Mouse (Mus musculus) midbrain, embryonic 12.5 days (tissue): ENCODE results near the gene Wnt3. TPM values are rescaled to one million over a fixed set of nuclear protein-coding genes. Genes with fewer than 3 reads are reported as not detected.
"Not testable (repeated sequence)": the region's sequence is repeated elsewhere in the genome, so short reads cannot be mapped to it uniquely, and the experiment has no call there.

ENCODE experiments used
- ATAC-seq: fragments of 200-750 bp; cut with Nextera tagmentation; 2 replicates; pipeline ENCODE4 v1.8.0; 2017; ENCODE audit warnings: low read depth, moderate TSS enrichment, moderate library complexity; ENCODE audit not compliant: low FRiP score
- H3K27ac ChIP-seq: fragments of 300-500 bp; sonication (generic); replicated peaks from 2 replicates; pipeline ENCODE4 v1.5.1; 2016; ENCODE audit warnings: mild to moderate bottlenecking
- H3K27me3 ChIP-seq: fragments of 300-500 bp; sonication (generic); 2 replicates; pipeline ENCODE4 v1.6.1; 2016; ENCODE audit warnings: mild to moderate bottlenecking
- H3K36me3 ChIP-seq: fragments of 300-500 bp; sonication (generic); 2 replicates; pipeline ENCODE4 v1.6.1; 2016
- H3K4me1 ChIP-seq: fragments of 300-500 bp; sonication (generic); 2 replicates; pipeline ENCODE4 v1.6.1; 2016
- H3K4me2 ChIP-seq: fragments of 300-500 bp; sonication (generic); replicated peaks from 2 replicates; pipeline ENCODE4 v1.6.1; 2016; ENCODE audit warnings: mild to moderate bottlenecking, moderate library complexity
- H3K4me3 ChIP-seq: fragments of 300-500 bp; sonication (generic); 2 replicates; pipeline ENCODE4 v1.5.1; 2016; ENCODE audit warnings: mild to moderate bottlenecking
- H3K9ac ChIP-seq: fragments of 300-500 bp; sonication (generic); replicated peaks from 2 replicates; pipeline ENCODE4 v1.6.1; 2016; ENCODE audit warnings: mild to moderate bottlenecking, moderate library complexity
- H3K9me3 ChIP-seq: fragments of 300-500 bp; sonication (generic); 2 replicates; pipeline ENCODE4 v1.6.1; 2016; ENCODE audit warnings: mild to moderate bottlenecking
- WGBS: fragments of 180-500 bp; shearing (Covaris S2); methylation state at CpG from one replicate; pipeline ENCODE4 v1.1.7; 2016; 5-methylcytosine and 5-hydroxymethylcytosine counted together
- polyA plus RNA-seq: library from polyadenylated mRNA; unstranded; fragments of >200 nt; fragmentation: Nextera tagmentation; extraction: Ambion mirVana; gene quantifications from 2 replicates; pipeline ENCODE4 v1.2.1, GENCODE M21; 2016

Gene Wnt3
- polyA plus RNA-seq, 1 experiment from 2014 or later = 16.4 TPM

DNA sequence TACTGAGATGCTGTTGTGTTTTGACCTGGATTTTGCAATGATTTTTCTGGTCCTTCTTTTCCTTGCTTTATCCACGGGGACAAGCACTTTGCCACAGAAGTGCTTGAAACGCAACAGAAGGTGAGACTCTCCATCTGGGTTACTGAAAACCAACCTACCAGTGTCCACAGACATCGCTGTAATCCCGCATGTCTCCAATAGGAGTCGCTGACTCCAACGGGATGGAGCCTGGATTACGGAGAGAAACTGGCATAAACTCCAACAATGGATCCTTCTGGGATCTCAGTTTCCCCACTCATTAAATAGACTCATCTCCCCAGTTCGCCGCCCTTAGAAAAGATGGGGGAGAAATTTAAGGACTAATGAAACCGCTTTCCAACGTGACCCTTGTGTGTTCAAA, 15.9 kb upstream of the Wnt3 start:
- Histone ChIP-seq H3K4me2 (no peak overlapping the region), H3K4me3 (no peak overlapping the region), H3K36me3 (no peaks in the 10 kb centered on the region), H3K4me1 (no peaks in the 10 kb centered on the region), H3K27ac (no peak overlapping the region), H3K9ac (no peak overlapping the region), H3K27me3 (peaks cover 35% of the 10 kb centered on the region), H3K9me3 (no peaks in the 10 kb centered on the region)
- no peak for ATAC-seq
- 53% methylated on average over 11 of the region's 11 CpGs for WGBS

DNA sequence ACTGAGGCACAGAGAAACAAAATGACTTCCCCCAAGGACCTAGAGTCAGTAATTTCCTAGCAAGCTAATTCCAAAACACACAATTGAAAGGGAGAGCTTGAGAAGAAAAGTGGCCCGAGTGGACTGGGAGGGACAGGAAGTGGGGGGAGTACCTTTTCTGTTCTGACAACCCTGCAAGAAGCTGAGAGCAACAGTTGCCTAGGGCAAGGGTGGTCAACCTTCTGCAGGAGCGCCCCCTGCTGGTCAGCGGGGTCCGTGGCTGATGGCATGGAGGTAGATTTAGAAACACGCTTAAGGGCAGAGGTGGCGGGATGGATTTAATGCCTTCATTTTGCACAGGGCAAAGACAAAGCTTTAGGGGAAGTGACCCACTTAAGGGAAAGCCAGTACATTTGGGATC, 15.2 kb upstream of the Wnt3 start:
- H3K36me3 ChIP-seq = no peaks in the 10 kb centered on the region
- H3K4me1 ChIP-seq = no peaks in the 10 kb centered on the region
- no peak overlapping the region for H3K27ac ChIP-seq
- H3K4me3 ChIP-seq = no peak overlapping the region
- H3K9ac ChIP-seq = no peak overlapping the region
- no peak for ATAC-seq
- peaks cover 30% of the 10 kb centered on the region for H3K27me3 ChIP-seq
- 9% methylated on average over 6 of the region's 6 CpGs for WGBS
- no peak overlapping the region for H3K4me2 ChIP-seq
- H3K9me3 ChIP-seq = no peaks in the 10 kb centered on the region

DNA sequence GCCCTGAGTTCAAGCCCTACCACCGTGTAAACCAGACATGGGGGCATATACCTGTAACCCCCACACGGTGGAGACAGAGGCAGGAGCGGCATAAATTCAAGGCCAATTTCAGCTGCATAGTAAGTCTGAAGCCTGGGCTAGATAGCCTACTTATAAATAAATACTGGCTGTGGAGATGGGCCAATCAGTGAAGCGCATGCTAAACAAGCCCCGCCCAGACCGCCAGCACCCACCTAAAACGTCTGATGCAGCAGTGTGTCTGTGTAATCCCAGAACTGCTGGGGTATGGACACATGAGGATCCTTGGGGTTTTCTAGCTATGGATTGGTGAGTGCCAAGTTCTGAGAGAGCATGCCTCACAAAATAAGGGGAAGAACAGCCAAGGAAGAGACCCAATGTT, 13.8 kb upstream of the Wnt3 start:
- peaks cover 28% of the 10 kb centered on the region for H3K27me3 ChIP-seq
- no peak overlapping the region for H3K27ac ChIP-seq
- peaks cover 12% of the 10 kb centered on the region for H3K4me1 ChIP-seq
- H3K9me3 ChIP-seq = no peaks in the 10 kb centered on the region
- WGBS = 55% methylated on average over 7 of the region's 7 CpGs
- no peaks in the 10 kb centered on the region for H3K36me3 ChIP-seq
- H3K4me2 ChIP-seq = no peak overlapping the region
- H3K4me3 ChIP-seq = no peak overlapping the region
- ATAC-seq = no peak
- H3K9ac ChIP-seq = no peak overlapping the region

DNA sequence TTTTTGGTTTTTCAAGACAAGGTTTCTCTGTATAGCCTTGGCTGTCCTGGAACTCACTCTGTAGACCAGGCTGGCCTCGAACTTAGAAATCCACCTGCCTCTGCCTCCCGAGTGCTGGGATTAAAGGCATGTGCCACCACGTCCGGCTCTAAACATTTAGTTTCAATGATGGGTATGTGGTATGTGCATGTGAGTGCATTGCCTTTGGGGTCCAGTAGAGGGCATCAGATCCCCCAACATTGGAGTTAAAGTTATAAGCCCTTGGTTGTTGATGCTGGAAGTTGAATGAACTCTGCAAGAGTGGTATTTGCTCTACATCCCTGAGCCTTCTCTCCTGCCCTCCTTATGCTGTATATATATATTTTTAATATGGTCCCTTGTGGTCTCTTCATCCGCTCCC, 13.1 kb upstream of the Wnt3 start:
- WGBS = 91% methylated on average over 5 of the region's 5 CpGs
- not testable (repeated sequence) for ATAC-seq, H3K4me3 ChIP-seq, H3K9me3 ChIP-seq, H3K9ac ChIP-seq, H3K27ac ChIP-seq, H3K4me2 ChIP-seq, H3K36me3 ChIP-seq
- peaks cover 20% of the 10 kb centered on the region for H3K4me1 ChIP-seq
- peaks cover 29% of the 10 kb centered on the region for H3K27me3 ChIP-seq

DNA sequence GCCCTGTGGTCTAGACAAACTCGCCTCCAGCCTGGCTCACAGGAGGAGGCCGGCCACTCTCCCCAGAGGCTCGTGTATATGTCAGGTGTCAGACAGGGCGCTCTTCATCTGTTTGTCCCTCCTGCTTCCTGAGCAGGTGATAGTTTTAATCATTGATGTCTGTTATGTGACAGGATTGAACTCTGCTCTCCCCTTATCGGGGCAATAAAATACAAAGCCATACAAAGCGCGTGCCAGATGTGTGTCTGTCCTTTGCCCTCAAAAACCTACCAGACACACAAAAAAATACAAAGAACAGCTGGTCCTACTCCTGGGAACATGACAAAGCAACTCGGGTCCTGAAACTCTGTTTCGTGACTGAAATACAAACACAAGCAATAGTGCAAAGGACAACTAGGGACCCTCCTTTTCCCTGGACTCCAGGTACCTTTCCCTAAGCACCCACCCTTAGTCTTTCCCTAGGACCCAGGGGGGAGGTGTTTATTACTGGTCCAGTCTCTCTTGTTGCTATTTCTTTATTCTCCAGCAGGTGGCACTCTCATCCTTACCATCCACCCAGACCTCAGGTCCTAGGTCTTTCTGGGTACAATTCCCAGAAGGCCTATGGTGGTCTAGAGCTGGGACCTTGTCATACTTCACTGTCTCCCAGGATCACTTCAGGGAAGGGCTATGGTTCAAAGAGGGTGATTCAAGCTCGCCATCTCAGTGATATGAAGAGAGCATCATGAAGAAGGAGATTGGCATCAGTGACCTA, 10.4 kb upstream of the Wnt3 start:
- Histone ChIP-seq H3K9ac (no peak overlapping the region), H3K4me1 (peaks cover 22% of the 10 kb centered on the region), H3K36me3 (no peaks in the 10 kb centered on the region), H3K4me3 (no peak overlapping the region), H3K27me3 (peaks cover 49% of the 10 kb centered on the region), H3K27ac (no peak overlapping the region), H3K9me3 (no peaks in the 10 kb centered on the region), H3K4me2 (no peak overlapping the region)
- WGBS = 29% methylated on average over 10 of the region's 10 CpGs
- peak; percentile 27; the same call in 1 of the 2 replicates for ATAC-seq

DNA sequence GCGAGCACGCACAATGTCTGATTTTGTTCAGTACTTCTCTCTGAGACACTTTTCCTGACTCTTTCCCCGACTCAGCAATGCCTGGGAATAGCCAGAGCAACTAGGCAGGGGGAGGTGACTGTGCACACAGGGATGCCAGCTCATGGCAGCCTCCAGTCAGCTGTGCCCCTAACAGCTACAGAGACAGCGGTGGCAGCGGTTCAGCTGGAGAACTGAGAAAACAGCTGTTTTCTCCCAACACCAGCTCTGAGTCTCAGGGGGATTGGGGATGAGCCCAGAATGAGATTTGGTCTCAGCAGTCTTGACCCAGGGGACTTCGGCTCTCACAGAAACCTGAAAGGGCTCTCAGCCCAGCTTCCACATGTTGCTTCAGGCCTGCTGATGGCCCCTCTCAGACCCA, 9.3 kb upstream of the Wnt3 start:
- Histone ChIP-seq H3K4me3 (no peak overlapping the region), H3K27me3 (peaks cover 50% of the 10 kb centered on the region), H3K9me3 (no peaks in the 10 kb centered on the region), H3K4me1 (peaks cover 22% of the 10 kb centered on the region), H3K27ac (peak overlapping the region; percentile 70), H3K36me3 (no peaks in the 10 kb centered on the region), H3K4me2 (no peak overlapping the region), H3K9ac (no peak overlapping the region)
- 44% methylated on average over 6 of the region's 6 CpGs for WGBS
- ATAC-seq = no peak

DNA sequence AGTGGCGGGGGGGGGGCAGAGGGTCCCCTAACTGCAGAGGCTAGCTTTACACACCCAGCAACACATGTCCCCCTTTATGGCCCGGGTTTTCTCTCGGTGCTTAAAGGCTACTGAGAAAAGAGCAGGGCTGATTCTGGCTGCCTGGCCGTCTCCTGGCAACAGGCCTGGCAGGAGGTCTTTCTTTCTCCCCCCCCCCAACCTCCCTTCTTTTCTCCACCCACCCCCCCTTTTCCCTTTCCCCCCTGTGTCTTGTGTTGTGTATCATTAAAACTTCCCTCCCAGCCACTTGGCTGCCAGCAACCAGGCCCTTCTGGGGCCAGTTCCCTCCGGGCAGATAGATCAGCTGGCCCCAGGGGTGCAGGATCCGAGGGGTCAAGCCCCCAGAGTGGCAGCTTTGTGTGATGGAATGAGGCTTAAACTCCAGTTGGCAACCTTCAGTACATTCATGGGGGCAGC, 8.4 kb upstream of the Wnt3 start:
- 4% methylated on average over 6 of the region's 6 CpGs for WGBS
- peak overlapping the region; percentile 22; the same call in 1 of the 2 replicates for H3K4me2 ChIP-seq
- H3K9me3 ChIP-seq = no peaks in the 10 kb centered on the region
- H3K9ac ChIP-seq = 0 out of 2 replicates have a peak overlapping the region, but pooled peaks have one; percentile 6
- no peak overlapping the region for H3K4me3 ChIP-seq
- H3K36me3 ChIP-seq = no peaks in the 10 kb centered on the region
- H3K27ac ChIP-seq = peak overlapping the region; percentile 70
- peaks cover 25% of the 10 kb centered on the region for H3K4me1 ChIP-seq
- peaks cover 59% of the 10 kb centered on the region for H3K27me3 ChIP-seq
- peak; percentile 77 for ATAC-seq

DNA sequence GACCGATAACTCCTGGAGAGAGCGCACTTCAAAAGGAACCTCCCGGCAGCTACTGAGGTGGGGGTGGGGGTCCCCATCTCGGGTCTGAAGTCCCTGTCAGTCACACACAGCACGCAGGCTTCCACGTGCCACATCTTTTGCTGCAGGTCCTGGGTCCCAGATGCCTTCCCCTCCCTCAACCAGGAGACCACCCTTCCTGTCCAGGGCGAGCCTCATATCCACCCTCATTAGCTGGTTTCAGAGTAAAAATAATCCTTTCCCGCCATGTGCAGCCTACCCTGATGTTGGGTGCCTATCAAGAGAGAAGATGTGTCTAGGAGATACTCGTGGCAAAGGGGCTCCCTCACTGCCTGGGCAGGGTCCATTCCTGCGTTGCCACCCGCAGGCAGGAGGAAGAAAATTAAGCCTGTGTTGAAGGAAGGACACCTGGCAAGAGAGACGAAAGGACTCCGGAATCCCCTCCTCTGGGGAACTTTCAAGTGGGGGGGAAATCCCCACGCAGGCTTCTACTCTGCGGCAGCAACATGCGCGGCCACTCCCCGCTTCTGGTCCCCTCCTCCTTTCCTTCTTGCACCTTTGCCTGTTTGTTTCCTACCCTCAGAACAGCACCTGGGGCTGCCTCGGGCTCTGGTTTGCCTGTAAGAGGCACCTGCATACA, 2.7 kb upstream of the Wnt3 start:
- peaks cover 46% of the 10 kb centered on the region for H3K4me1 ChIP-seq
- no peaks in the 10 kb centered on the region for H3K9me3 ChIP-seq
- H3K27me3 ChIP-seq = peaks cover 95% of the 10 kb centered on the region
- no peak overlapping the region for H3K9ac ChIP-seq
- H3K36me3 ChIP-seq = no peaks in the 10 kb centered on the region
- H3K4me3 ChIP-seq = 0 out of 2 replicates have a peak overlapping the region, but pooled peaks have one; percentile 3
- no peak for ATAC-seq
- no peak overlapping the region for H3K27ac ChIP-seq
- peak overlapping the region; percentile 83 for H3K4me2 ChIP-seq
- WGBS = 2% methylated on average over 19 of the region's 19 CpGs

DNA sequence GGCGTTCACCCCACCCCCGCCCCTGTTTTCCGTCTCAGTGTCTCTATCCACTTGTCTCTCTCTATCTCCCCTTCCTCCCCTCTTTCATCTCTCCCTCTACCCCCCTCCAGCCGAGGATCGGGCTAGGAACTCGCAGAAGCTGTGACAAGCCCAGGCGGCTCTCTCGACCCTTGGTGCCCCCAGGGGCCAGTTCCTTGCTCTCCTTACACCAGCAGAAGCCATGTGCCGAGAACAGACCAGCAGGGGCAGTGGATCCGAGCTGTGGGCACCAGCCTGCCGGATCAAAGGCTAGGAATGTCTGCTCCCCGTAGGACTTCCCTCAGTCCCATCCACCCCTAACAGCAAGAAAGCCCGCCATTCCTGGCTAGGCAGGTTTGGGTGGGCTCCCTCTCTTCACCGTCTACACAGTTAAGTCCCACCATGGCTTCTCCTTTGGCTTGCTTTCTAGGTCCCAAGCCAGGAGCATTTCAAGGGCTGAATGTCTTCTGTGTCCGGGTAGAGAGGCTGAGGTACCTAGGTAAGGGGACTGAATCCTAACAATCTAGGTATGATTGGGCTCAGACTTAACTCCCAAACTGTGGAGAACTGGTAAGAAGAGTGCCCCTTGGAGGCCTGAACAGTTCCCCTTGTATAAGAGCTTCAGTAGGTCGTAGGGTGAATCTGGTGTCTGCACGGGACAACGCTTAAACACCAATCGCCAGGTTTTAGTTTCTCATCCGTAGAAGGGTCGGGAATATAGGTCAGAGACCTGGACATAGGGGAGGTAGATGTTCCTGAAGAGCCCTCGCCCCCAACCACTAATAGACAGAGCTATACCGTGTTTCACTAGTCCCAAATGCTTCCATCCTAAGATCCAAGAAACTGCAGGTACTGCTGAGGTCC, 1.2 kb upstream of the Wnt3 start:
- no peaks in the 10 kb centered on the region for H3K9me3 ChIP-seq
- peak overlapping the region; percentile 54 for H3K4me3 ChIP-seq
- 0% methylated on average over 22 of the region's 23 CpGs for WGBS
- peaks cover 53% of the 10 kb centered on the region for H3K4me1 ChIP-seq
- peak overlapping the region; percentile 83 for H3K4me2 ChIP-seq
- peak overlapping the region; percentile 65; the same call in 1 of the 2 replicates for H3K27ac ChIP-seq
- no peak for ATAC-seq
- peak overlapping the region; percentile 58 for H3K9ac ChIP-seq
- H3K27me3 ChIP-seq = peaks cover 97% of the 10 kb centered on the region
- no peaks in the 10 kb centered on the region for H3K36me3 ChIP-seq

DNA sequence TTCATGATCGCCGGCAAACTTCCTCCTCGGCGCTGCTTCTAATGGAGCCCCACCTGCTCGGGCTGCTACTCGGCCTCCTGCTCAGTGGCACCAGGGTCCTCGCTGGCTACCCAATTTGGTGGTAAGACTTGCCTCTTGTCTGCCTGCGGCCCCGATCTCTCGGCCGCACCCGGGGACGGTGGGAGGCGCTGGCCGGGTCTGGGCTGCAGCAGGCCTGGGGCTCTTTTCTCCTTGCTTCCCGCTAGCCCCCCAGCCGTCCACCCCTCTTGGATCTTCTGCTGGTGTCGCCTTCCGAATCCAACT, 229 bp downstream of the Wnt3 start:
- Histone ChIP-seq H3K4me3 (peak overlapping the region; percentile 54), H3K9me3 (no peaks in the 10 kb centered on the region), H3K27me3 (peaks cover 86% of the 10 kb centered on the region), H3K4me1 (peaks cover 58% of the 10 kb centered on the region), H3K4me2 (peak overlapping the region; percentile 83), H3K27ac (peak overlapping the region; percentile 65), H3K36me3 (no peaks in the 10 kb centered on the region), H3K9ac (peak overlapping the region; percentile 67)
- peak; percentile 28; the same call in 1 of the 2 replicates for ATAC-seq
- WGBS = 1% methylated on average over 19 of the region's 19 CpGs

DNA sequence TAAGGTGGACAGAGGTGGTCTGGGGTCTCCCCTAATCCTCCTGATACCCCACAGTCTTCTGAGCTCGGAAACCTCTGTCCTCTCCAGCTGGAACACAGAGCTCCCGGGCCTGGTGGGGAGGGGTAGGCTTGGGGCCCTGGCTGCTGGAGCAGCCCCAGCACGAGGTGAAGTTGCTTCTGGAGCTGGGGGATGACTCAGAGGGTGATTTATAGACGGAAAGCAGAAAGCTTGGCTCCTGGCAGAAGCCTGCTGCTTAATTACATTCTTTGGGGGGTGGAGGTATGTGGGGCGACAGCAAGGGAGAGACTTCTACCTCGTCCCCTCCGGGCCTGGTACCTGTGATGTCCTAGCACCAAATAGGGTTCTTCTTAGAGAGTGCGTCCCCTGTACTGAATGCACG, 6.2 kb downstream of the Wnt3 start:
- 71% methylated on average over 9 of the region's 9 CpGs for WGBS
- Histone ChIP-seq H3K9me3 (no peaks in the 10 kb centered on the region), H3K4me2 (no peak overlapping the region), H3K4me1 (peaks cover 16% of the 10 kb centered on the region; the same call in 1 of the 2 replicates), H3K27ac (no peak overlapping the region), H3K36me3 (no peaks in the 10 kb centered on the region), H3K27me3 (peaks cover 26% of the 10 kb centered on the region), H3K9ac (no peak overlapping the region), H3K4me3 (no peak overlapping the region)
- no peak for ATAC-seq

DNA sequence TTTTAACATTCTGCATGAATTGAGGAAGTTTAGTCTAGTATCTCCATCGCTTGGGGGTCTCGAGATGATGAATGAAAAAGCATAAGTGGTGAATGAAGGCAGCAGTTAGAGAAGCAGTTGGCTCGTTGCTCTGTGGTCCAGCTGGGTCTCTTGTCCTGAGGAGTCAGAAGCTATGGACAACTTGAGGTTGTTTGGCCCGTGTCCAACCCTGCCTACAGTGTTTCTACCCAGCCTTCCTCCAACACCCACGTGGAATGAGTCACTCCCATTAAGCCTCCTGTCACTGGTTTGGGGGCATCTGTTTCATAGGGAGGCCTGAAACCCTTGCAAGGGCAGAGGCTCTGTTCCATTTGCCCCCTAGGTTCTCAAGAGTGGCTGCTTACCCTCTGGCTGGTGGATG, 16.0 kb downstream of the Wnt3 start:
- no peak for ATAC-seq
- no peaks in the 10 kb centered on the region for H3K9me3 ChIP-seq
- WGBS = 84% methylated on average over 5 of the region's 5 CpGs

More for the DNA sequence above, 16.0 kb downstream of the Wnt3 start:
- H3K9ac ChIP-seq = no peak overlapping the region
- peaks cover 19% of the 10 kb centered on the region for H3K27me3 ChIP-seq
- 0 out of 2 replicates have a peak, but pooled peaks cover under 1% of the 10 kb centered on the region for H3K4me1 ChIP-seq
- no peaks in the 10 kb centered on the region for H3K36me3 ChIP-seq
- no peak overlapping the region for H3K4me2 ChIP-seq
- no peak overlapping the region for H3K4me3 ChIP-seq
- H3K27ac ChIP-seq = no peak overlapping the region
